Mouse (Mus musculus) c-Kit-positive CD71-positive TER-119-positive erythroid progenitor cells, embryonic 14.5 days (primary cell): ENCODE data around the gene Myoc.
A peak's percentile ranks its signal among the peaks of the same experiment; 100 is the strongest.

Experiments used
- DNase-seq: peaks from one replicate; pipeline ENCODE4 v3.0.0-alpha.2; 2013; ENCODE audit warnings: low spot score

Gene Myoc

GRCm38 (mm10) chr1:162648416-162648815, 9.5 kb downstream of the Myoc start:
- no peak for DNase-seq

- DNase-seq, result no peak
Measured at GRCm38 (mm10) chr1:162658119-162658518, 19.2 kb downstream of the Myoc start, which contains the start of gene Myocos. Gene Myocos, minus strand, starts transcription at chr1:162658219.

GRCm38 (mm10) chr1:162660276-162660860, 21.4 kb downstream of the Myoc start:
- DNase-seq, result no peak

- DNase-seq, result peak; percentile 62
Measured at GRCm38 (mm10) chr1:162664826-162665475, 26.0 kb downstream of the Myoc start.

- peak; percentile 18 for DNase-seq
Measured at GRCm38 (mm10) chr1:162665486-162666174, 26.7 kb downstream of the Myoc start.

GRCm38 (mm10) chr1:162693721-162694120, 54.8 kb downstream of the Myoc start:
- no peak for DNase-seq

GRCm38 (mm10) chr1:162697866-162698265, 58.9 kb downstream of the Myoc start:
- DNase-seq, result no peak
